Mouse (Mus musculus): ENCODE data around the gene Fbxo6.

The Fbxo6 gene

GRCm38 (mm10) chr4:148160436-148161390 lies 8.8 kb upstream of the Fbxo6 start, which contains the start of the genes Fbxo44 and Fbxo2:
Fbxo44 (minus strand) TSS chr4:148160482.
Fbxo2 (plus strand) TSS chr4:148160621.
- no peak for DNase-seq (ENCODE audit: extremely low read depth, low read depth)

DNA sequence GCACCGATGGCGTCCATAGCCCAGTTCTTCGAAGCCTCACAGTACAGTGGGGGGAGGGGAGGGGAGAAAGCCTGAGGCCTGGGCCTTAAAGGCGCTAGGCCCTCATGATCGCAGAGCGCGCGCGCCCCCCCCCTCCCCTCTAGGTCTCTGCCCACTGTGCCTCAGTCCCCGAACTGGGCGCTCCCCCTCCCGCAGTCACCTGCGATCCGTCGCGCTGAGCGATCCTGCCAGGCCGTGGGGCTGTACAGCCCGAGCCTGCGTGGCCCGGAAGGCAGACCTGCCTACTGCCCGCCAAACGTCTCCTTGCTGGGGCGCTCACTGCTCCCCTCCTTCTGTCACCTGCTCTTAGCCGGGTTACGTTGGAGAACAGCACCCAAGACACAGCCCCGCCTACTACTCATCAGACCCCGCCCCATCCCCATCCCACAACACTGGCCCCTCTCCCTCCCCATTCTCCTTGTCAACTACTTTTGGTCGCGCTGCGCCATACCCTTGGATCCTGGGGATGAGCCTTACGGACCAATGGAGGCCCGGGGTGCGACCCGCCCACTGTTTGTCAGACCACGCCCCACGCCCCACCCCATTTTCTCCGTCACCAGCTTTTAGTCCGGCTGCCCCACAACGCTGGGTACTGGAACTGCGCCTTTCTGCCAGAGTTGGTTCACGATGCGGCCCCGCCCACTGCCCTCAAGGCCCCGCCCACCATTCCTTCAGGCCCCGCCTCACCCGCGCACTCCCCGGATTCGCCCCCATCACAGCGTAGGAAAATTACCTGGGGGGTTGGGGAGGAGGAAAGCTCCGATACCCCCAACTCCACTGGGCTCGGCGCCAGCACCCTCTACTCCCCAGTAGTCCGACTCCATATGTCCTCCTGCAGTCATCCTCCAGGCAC lies 7.8 kb upstream of the Fbxo6 start:
- peak; percentile 84 for DNase-seq (ENCODE audit: extremely low read depth, low read depth)

GRCm38 (mm10) chr4:148158436-148159348 lies 6.8 kb upstream of the Fbxo6 start:
- no peak for DNase-seq (ENCODE audit: extremely low read depth, low read depth)

DNA sequence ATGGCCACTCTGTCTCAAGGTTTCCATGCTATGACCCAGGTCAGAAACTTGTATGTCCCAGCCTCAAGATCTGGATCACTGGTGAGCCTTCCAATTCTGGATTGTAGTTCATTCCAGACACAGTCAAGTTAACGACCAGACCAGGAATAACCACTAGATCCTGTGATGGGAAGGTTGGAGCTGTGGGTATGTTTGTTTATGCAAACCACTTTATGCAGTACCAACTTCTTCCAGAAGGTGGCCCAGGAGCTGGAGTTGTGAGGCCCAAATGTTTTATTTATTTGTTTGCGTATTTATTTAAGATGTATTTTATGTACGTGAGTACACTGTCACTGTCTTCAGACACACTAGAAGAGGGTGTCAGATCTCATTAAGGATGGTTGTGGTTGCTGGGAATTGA lies 3.0 kb upstream of the Fbxo6 start:
- DNase-seq (ENCODE audit: extremely low read depth, low read depth): no peak

DNA sequence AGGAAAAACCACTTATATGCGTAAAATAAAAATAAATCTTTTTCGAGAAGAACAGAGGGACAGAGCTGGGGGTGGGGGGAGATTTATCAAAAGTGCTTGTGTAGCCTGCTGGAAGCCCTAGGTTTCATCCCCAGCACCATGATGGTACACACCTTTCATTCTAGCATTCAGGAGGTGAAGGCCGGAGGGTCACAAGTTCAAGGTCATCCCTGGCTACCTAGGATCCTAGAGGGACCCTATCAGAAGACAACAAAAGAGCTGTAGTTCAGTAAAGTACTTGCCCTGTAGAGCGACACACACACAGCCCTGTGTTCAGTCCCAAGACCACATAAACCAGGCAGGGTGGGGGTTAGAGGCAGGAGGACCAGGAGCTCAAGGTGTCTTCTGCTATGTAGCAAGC lies 2.1 kb upstream of the Fbxo6 start:
- DNase-seq (ENCODE audit: extremely low read depth, low read depth): no peak

DNA sequence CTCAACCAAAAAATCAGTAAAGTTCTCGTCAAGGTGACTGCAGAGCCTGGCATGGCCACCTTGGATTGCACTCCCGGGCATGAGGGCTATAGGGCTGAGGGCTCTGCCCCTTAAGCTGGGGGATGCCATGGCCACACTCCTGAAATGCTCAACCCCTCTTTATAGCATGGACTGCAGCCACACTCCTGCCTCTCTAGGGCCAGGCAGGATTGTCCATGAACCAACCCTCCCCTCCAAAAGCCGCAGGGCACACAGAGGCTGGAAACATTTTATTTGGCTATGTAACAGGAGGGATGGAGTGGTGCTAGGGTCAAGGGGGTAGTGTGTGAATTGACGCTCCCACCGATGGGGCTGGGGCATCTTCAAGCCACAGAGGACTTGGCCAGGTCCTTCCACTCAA lies 607 bp upstream of the Fbxo6 start:
- DNase-seq (ENCODE audit: extremely low read depth, low read depth): no peak

GRCm38 (mm10) chr4:148150953-148151266 lies 1.0 kb downstream of the Fbxo6 start:
- DNase-seq (ENCODE audit: extremely low read depth, low read depth): no peak

DNA sequence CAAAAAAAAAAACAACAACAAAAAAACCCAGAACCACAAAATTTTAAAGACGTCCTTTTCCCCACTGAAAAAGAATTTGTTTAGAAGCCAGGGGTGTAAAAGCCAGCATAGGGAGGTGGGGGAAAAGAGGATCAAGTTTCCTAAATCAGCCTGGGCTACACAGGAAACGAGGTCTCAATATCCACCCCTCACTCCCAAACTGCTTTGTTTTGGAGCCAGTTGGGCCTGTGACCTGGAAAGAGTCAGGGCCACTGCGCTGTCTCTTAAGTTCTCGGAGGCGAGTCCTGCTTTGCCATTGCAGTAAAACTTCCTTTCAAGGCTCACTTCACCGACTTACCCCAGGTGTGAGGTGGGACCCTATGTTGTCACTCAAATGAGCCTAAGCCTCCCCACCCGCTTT lies 1.7 kb downstream of the Fbxo6 start:
- no peak for DNase-seq (ENCODE audit: extremely low read depth, low read depth)

GRCm38 (mm10) chr4:148149540-148149939 lies 2.4 kb downstream of the Fbxo6 start:
- DNase-seq (ENCODE audit: extremely low read depth, low read depth): no peak

GRCm38 (mm10) chr4:148147714-148148113 lies 4.2 kb downstream of the Fbxo6 start:
- no peak for DNase-seq (ENCODE audit: extremely low read depth, low read depth)

GRCm38 (mm10) chr4:148143721-148144120 lies 8.2 kb downstream of the Fbxo6 start:
- no peak for DNase-seq (ENCODE audit: extremely low read depth, low read depth)

DNA sequence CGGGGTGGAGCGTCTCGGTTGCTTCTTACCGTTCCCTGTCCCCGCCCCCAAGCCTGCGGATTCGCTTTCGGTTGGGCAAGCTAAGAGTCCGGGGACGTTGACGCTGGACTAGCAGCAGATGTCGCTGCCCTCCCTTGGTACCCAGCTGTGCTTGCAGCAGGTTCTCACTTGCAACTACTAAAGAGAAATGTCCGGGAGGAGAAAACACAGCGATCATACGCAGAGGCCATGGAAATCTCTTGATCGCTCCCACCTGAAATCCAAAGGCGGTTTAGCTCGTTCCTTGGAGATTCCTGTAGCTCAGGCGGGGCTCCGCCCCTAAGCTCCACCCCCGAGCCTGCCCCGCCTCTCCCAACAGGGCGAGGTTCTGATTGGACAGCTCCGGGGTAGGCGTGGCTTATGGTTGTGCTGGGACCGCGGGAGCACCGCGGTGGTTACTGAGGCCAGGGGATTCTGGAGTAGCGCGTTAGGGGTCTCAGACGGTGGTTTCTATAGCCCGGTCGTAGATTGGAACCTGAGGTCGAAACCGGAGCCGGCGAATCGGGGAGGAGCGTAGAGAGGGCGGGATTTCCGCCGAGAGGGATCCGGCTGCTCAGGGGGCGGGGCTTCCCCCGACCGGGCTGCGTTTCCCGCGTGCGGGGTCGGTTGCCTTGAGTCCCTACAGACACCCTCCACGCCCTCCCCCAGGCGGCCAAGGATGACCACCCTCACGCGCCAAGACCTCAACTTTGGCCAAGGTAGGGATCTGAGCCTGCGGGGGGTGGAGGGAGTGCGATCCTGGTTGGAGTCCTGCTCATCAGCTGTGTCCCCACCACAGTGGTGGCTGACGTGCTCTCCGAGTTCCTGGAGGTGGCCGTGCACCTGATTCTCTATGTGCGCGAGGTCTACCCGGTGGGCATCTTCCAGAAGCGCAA lies 11.6 kb downstream of the Fbxo6 start:
- peak; percentile 90 for DNase-seq (ENCODE audit: extremely low read depth, low read depth)

DNA sequence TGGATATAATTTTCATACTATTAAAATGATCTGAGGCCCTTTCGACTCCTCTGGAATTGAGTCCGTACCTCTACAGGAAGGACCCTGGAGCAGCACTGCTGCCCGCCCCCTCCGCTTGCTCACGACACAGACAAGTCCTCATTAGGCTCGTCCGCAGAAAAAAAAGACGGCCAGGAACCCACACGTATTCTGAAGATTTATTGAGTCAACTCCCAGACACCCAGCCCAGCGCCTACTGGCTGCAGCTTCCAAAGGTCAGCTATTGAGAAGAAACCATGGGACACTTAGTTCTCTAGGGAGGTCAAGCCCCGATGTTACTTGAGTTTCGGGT lies 12.2 kb downstream of the Fbxo6 start:
- DNase-seq (ENCODE audit: extremely low read depth, low read depth): no peak

- no peak for DNase-seq (ENCODE audit: extremely low read depth, low read depth)
Measured at GRCm38 (mm10) chr4:148137503-148137902, 14.4 kb downstream of the Fbxo6 start.

DNA sequence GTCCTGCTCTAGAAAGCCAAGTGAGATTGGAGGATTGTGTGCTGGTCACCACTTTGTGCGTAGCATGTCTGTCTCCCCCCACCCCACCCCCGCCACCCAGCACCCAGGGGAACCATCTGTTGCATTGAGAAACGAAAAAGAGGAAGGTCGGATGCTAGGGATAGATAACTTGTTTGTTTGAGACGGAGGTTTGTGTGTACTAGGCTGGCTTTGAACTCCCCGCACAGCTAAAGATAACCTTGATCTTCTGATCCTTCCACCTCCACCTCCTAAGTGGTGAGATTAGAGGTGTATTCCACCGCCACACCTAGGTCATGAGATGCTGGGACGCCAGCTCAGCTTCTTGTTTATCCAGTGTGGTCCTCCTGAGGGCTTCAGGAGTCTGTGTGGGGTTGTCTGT lies 17.0 kb downstream of the Fbxo6 start:
- DNase-seq (ENCODE audit: extremely low read depth, low read depth): no peak

DNA sequence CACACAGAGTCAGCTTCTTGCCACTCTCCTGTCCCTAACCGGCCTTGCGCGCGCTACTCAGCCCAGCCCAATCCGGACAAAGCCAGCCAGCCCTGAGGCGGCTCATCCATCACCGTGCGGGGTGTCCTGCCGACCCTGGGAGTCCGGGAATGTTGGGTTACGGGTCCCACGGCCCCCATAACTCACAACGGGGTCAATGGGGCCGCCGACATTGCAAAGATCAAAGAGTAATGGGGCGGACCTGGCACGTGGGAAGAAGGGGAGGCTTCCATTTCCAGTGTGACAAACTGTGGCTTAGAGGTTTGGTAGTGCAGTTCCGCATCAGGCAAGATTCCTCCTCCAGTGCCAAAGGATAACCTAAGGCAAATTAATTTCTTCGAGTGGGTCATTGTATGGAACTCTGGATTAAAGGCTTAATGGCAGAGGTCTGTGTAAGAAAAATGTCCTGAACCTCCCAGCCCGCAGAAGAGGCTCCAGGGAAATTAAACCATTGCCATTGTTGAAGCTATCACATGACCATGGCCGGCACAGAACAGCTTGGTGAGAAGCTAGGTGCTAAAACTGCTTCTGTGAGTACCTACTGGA lies 20.4 kb downstream of the Fbxo6 start:
- DNase-seq (ENCODE audit: extremely low read depth, low read depth): no peak

DNA sequence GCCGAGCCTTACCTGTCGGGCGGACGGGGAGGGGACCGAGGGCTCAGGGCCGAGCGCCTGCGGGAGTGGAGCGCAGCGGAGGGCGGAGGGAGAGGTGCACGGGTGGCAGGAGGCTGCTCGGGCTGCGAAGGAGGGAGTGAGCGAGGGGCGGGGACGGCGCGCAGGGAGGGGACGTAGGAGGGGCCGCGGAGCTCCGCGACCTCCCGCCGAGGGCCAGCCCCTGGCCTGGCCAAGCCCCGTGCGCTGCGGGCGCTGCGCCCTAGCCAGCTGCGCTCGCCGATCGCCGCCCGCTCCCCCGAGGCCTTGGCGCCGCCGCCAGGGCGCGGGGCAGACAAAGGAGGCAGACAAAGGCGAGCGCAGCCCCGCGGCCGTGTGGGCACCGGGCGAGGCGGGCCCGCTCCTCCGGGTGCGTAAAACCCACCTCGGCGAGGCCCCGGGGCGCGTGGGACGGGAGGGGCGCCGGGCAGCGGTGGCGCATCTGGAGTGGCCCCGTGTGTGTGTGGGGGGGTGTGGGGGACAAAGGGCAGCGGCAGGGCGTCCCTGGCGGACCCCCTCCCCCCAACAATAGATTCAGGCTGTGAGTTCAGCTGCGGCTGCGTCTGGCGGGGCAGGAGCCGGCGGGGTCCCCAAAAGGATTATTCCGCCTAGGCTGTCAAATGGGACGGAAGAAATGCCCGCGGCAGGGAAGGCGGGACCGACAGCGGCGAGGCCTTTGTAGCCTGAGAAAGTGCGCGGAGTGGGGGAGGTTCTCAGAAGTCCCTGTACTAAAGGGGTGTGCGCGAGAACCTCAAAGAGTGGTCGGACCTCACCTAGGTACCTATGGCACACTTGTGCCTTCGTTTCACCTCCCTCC lies 21.2 kb downstream of the Fbxo6 start, which contains the start of gene Draxin:
Draxin (minus strand) TSS at position 138 of the 853 bp plus-strand sequence.
- DNase-seq (ENCODE audit: extremely low read depth, low read depth): no peak

DNA sequence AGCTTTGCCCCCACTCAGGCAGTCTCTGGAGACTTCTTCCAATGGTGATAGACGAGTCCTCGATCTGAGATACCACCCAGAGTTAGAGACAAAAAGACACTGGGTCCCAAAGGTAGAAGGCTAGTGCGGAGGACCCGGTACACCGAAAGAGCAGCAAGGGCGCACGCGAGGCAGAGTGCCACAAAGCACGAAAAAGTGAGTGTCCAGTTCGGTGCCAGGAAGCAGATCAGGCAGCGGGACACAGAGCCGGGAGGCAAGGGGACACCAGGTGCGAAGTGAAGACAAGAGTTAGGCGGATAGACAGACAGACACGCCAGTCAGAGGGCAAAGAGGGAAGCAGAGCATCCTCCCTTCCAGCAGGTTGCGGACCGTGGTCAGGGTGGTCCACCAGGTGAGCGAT lies 21.8 kb downstream of the Fbxo6 start, which contains the start of gene Mad2l2:
Mad2l2 (plus strand) TSS at position 252 of the 400 bp plus-strand sequence.
- no peak for DNase-seq (ENCODE audit: extremely low read depth, low read depth)

GRCm38 (mm10) chr4:148128672-148129071 lies 23.3 kb downstream of the Fbxo6 start:
- no peak for DNase-seq (ENCODE audit: extremely low read depth, low read depth)
